Mouse (Mus musculus) E14TG2a.4 (cell line): ENCODE results near the gene A730049H05Rik.

Experiments used
- H3K27me3 ChIP-seq: 2 replicates; pipeline ENCODE4 v1.6.1; 2014; ENCODE audit warnings: low read length, control low read depth; ENCODE audit not compliant: insufficient read depth
- H3K36me3 ChIP-seq: 2 replicates; pipeline ENCODE4 v1.6.1; 2014; ENCODE audit warnings: low read length, control low read depth; ENCODE audit not compliant: insufficient read depth
- H3K4me1 ChIP-seq: replicated peaks from 2 replicates; pipeline ENCODE4 v1.6.1; 2014; ENCODE audit warnings: low read depth, low read length, control low read depth
- H3K4me3 ChIP-seq: replicated peaks from 2 replicates; pipeline ENCODE4 v1.5.1; 2014; ENCODE audit warnings: mild to moderate bottlenecking, low read length
- H3K9me3 ChIP-seq: 2 replicates; pipeline ENCODE4 v1.6.1; 2014; ENCODE audit warnings: low read length, control low read depth
- CTCF ChIP-seq: conservative IDR thresholded peaks from 2 replicates; pipeline ENCODE4 v1.5.1; 2014; ENCODE audit warnings: low read length
- NANOG ChIP-seq: IDR thresholded peaks from 2 replicates; pipeline ENCODE4 v1.6.1; 2014; ENCODE audit warnings: borderline replicate concordance, low read length, mixed read lengths
- POU5F1 ChIP-seq: IDR thresholded peaks from 2 replicates; pipeline ENCODE4 v1.6.1; 2014; ENCODE audit warnings: low read length, borderline replicate concordance

The A730049H05Rik gene

GRCm38 (mm10) chr6:92793804-92794203 lies 22.5 kb upstream of the A730049H05Rik start:
- Histone ChIP-seq H3K4me3 (no peak overlapping the region), H3K9me3 (no peaks in the 10 kb centered on the region), H3K36me3 (peaks cover 14% of the 10 kb centered on the region), H3K27me3 (no peaks in the 10 kb centered on the region), H3K4me1 (peaks cover 3% of the 10 kb centered on the region; the same call in 1 of the 2 replicates)
- TF ChIP-seq NANOG (no peak), POU5F1 (no peak), CTCF (no peak)

GRCm38 (mm10) chr6:92801462-92801861 lies 14.8 kb upstream of the A730049H05Rik start:
- TF ChIP-seq NANOG (no peak), CTCF (no peak), POU5F1 (no peak)
- 0 out of 2 replicates have a peak, but pooled peaks cover 4% of the 10 kb centered on the region for H3K36me3 ChIP-seq
- H3K4me1 ChIP-seq = peaks cover 12% of the 10 kb centered on the region; the same call in 1 of the 2 replicates
- H3K9me3 ChIP-seq = no peaks in the 10 kb centered on the region
- no peak overlapping the region for H3K4me3 ChIP-seq
- H3K27me3 ChIP-seq = no peaks in the 10 kb centered on the region

DNA sequence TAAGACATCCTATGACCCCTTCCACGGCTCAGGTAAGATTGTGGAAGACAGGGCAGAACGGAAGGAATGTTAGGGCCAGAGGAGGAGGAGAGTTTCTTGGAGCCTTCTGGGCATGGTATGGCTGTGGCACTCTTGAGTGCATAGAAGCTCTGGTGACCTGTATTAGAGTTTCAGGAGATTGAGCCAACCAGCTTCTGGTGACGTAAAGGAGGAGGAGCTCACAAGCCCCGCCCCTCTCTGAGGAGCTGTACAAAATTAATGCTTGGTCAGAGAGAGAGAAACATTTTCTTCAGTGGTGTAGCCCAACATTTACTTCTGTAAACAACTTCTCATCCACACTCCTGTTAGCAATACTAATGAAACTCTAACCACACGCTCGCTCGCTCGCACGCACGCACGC lies 13.9 kb upstream of the A730049H05Rik start:
- Histone ChIP-seq H3K9me3 (no peaks in the 10 kb centered on the region), H3K4me3 (no peak overlapping the region), H3K36me3 (no peaks in the 10 kb centered on the region), H3K27me3 (no peaks in the 10 kb centered on the region), H3K4me1 (peaks cover 17% of the 10 kb centered on the region; the same call in 1 of the 2 replicates)
- TF ChIP-seq NANOG (no peak), POU5F1 (no peak), CTCF (no peak)

- Histone ChIP-seq H3K27me3 (peaks cover 3% of the 10 kb centered on the region; the same call in 1 of the 2 replicates), H3K9me3 (no peaks in the 10 kb centered on the region), H3K36me3 (no peaks in the 10 kb centered on the region), H3K4me3 (no peak overlapping the region), H3K4me1 (peaks cover 20% of the 10 kb centered on the region)
- TF ChIP-seq CTCF (no peak), POU5F1 (no peak), NANOG (no peak)
Observed at GRCm38 (mm10) chr6:92803213-92803612, 13.1 kb upstream of the A730049H05Rik start.

GRCm38 (mm10) chr6:92804254-92804971 lies 11.9 kb upstream of the A730049H05Rik start:
- peaks cover 5% of the 10 kb centered on the region; the same call in 1 of the 2 replicates for H3K27me3 ChIP-seq
- no peaks in the 10 kb centered on the region for H3K36me3 ChIP-seq
- H3K9me3 ChIP-seq = no peaks in the 10 kb centered on the region
- peaks cover 26% of the 10 kb centered on the region for H3K4me1 ChIP-seq
- H3K4me3 ChIP-seq = no peak overlapping the region
- TF ChIP-seq NANOG = no peak
- TF ChIP-seq POU5F1 = no peak
- TF ChIP-seq CTCF = no peak

- Histone ChIP-seq H3K36me3 (no peaks in the 10 kb centered on the region), H3K4me3 (no peak overlapping the region), H3K9me3 (no peaks in the 10 kb centered on the region), H3K27me3 (peaks cover 5% of the 10 kb centered on the region; the same call in 1 of the 2 replicates), H3K4me1 (peaks cover 54% of the 10 kb centered on the region)
- TF ChIP-seq POU5F1 = no peak
- TF ChIP-seq NANOG = no peak
- no peak for TF ChIP-seq CTCF
Observed at GRCm38 (mm10) chr6:92809818-92810217, 6.5 kb upstream of the A730049H05Rik start.

- Histone ChIP-seq H3K4me1 (peaks cover 57% of the 10 kb centered on the region), H3K9me3 (no peaks in the 10 kb centered on the region), H3K27me3 (peaks cover 5% of the 10 kb centered on the region; the same call in 1 of the 2 replicates), H3K36me3 (no peaks in the 10 kb centered on the region), H3K4me3 (no peak overlapping the region)
- TF ChIP-seq POU5F1 (no peak), CTCF (no peak)
Observed at GRCm38 (mm10) chr6:92810628-92811027, 5.7 kb upstream of the A730049H05Rik start.

- no peaks in the 10 kb centered on the region for H3K36me3 ChIP-seq
- H3K4me3 ChIP-seq = no peak overlapping the region
- TF ChIP-seq CTCF = no peak
- peak; percentile 46 for TF ChIP-seq NANOG
- peaks cover 67% of the 10 kb centered on the region for H3K4me1 ChIP-seq
- H3K27me3 ChIP-seq = peaks cover 5% of the 10 kb centered on the region; the same call in 1 of the 2 replicates
- H3K9me3 ChIP-seq = no peaks in the 10 kb centered on the region
Observed at GRCm38 (mm10) chr6:92811566-92811965, 4.7 kb upstream of the A730049H05Rik start.

GRCm38 (mm10) chr6:92812702-92813370 lies 3.4 kb upstream of the A730049H05Rik start:
- Histone ChIP-seq H3K36me3 (no peaks in the 10 kb centered on the region), H3K27me3 (peaks cover 5% of the 10 kb centered on the region; the same call in 1 of the 2 replicates), H3K4me3 (no peak overlapping the region), H3K4me1 (peaks cover 66% of the 10 kb centered on the region), H3K9me3 (no peaks in the 10 kb centered on the region)
- TF ChIP-seq POU5F1 (no peak), NANOG (no peak), CTCF (no peak)
